Mouse (Mus musculus): Measurements from ENCODE around the gene Syt15. TPM values are rescaled to one million over a fixed set of nuclear protein-coding genes. Genes with fewer than 3 reads are reported as not detected.

Gene Syt15
- total RNA-seq, 2 experiments from 2014 or later: 0.36 to 0.57 TPM

Other genes starting within 250 kb of the Syt15 start
- gene Zfp488, start 240.8 kb upstream of the Syt15 start, total RNA-seq (2021): not detected
- not detected for gene Gm30083, start 204.4 kb upstream of the Syt15 start, total RNA-seq (2021)
- gene Gm5460, start 202.8 kb upstream of the Syt15 start, total RNA-seq (2021): not detected
- gene Antxrl, start 166.9 kb upstream of the Syt15 start, total RNA-seq (2021): not detected
- gene Anxa8, start 133.6 kb upstream of the Syt15 start, total RNA-seq (2021): under 1 TPM; 0.54 to 0.67 TPM
- gene A630023A22Rik, start 116.8 kb upstream of the Syt15 start, total RNA-seq (2021): not detected
- gene Npy4r, start 67.1 kb upstream of the Syt15 start, total RNA-seq (2021): under 1 TPM; 0.10 TPM
- under 1 TPM in 1 of 2 experiments, not detected in 1; 0.05 TPM for gene Gprin2, start 17.9 kb upstream of the Syt15 start, total RNA-seq (2021)
- 10 to 100 TPM in 1 of 2 experiments, 1 to 10 TPM in 1; 9.5 to 10.6 TPM for gene Shld2, start 90.9 kb downstream of the Syt15 start, total RNA-seq (2021)
- 100 to 1,000 TPM in 1 of 2 experiments, 10 to 100 TPM in 1; 99.3 to 134 TPM for gene Glud1, start 91.1 kb downstream of the Syt15 start, total RNA-seq (2021)
- not detected for gene Fam25c, start 135.8 kb downstream of the Syt15 start, total RNA-seq (2021)
- gene Sncg, start 155.2 kb downstream of the Syt15 start, total RNA-seq (2021): 1 to 10 TPM; 2.8 to 6.0 TPM
- gene Mmrn2, start 155.9 kb downstream of the Syt15 start, total RNA-seq (2021): 10 to 100 TPM; 10.1 to 11.4 TPM

Measured in gastrocnemius, postnatal 36 days (tissue).